Mouse (Mus musculus) brain, embryonic 14.5 days (tissue): ENCODE measurements around the gene Chfr.

ENCODE experiments used
- CTCF ChIP-seq: fragments of 200-500 bp; IDR thresholded peaks from 2 replicates; pipeline ENCODE4 v1.5.1; 2012; ENCODE audit warnings: inconsistent platforms, mild to moderate bottlenecking, moderate library complexity, borderline replicate concordance; ENCODE audit not compliant: insufficient read depth, insufficient read length; ENCODE audit errors: extremely low read depth
- POLR2A ChIP-seq: fragments of 200-500 bp; IDR thresholded peaks from 2 replicates; pipeline ENCODE4 v1.6.1; 2012; ENCODE audit warnings: mild to moderate bottlenecking, inconsistent platforms, borderline replicate concordance; ENCODE audit not compliant: poor library complexity, insufficient read depth, insufficient read length, severe bottlenecking; ENCODE audit errors: extremely low read depth

- TF ChIP-seq POLR2A: no peak
- no peak for TF ChIP-seq CTCF
Measured at GRCm38 (mm10) chr5:110181716-110182115, 46.1 kb downstream of the Chfr start.
